Mouse (Mus musculus): ENCODE results near the gene Qpctl. TPM values are rescaled to one million over a fixed set of nuclear protein-coding genes. Genes with fewer than 3 reads are reported as not detected.

The Qpctl gene
- polyA plus RNA-seq, 1 experiment from 2014 or later = 4.0 TPM

DNA sequence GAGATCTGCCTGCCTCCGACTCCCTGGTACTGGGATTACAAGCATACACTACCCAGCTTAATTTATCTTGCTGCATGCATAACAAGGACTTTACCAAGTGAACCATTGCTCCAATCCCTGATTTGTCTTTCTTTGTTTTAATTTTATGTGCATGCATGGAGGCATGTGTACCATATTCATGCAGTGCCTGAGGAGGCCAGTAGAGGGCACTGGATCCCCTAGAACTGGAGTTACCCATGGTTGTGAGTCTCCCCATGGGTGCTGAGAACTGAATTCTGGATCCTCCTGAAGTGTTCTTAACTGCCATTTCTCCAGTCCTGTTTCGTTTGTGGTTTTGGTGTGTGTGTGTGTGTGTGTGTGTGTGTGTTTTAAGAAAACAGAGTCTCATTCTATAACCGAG, 17.9 kb upstream of the Qpctl start:
- WGBS (ENCODE audit: insufficient replicate concordance) = 64% methylated on average over 3 of the region's 3 CpGs

DNA sequence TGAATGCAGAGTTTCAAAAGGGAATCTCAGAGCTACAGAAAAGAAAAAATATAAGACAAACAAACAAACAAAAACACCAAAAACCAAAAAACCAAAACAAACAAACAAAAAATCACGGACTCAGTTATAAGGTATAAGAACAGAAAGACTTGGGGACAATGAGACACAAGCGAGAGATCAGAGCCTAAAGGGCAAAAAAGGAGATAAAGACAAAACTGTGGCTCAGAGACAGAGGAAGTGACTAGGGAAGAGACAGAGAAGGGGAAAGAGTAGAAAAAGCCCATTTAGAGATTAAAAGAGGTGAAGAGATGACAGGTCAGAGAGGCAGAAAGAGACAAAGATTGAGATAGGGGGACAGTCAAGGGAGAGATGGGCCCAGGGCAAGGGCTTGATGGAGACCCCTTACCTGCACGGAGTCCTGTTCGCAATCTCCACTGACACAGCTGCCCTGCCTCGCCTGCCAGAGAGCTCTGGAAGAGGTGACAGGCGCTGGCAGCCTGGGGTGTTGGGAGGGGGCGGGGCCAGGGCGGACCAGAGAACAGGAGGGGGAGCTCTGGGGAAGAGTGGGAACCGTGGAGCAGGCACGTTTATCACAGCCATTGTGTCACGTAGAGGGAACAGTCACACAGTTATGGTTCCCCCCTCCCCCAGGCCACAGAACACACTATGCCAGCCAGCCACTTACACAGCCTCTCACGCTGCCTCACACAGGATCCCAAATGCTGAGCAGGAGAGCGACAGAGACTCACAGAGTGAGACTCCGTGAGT, 16.7 kb upstream of the Qpctl start, which contains the start of gene Gipr:
Gene Gipr (minus strand): TSS at position 472 of the 768 bp plus-strand sequence.
- peak; percentile 70 for ATAC-seq (ENCODE audit: low read depth)
- Histone ChIP-seq H3K4me3 (ENCODE audit: low read depth, low read length) (no peak within 1 kb of the TSS), H3K27ac (ENCODE audit: low read length) (no peak within 1 kb of the TSS), H3K36me3 (ENCODE audit: control insufficient read depth, insufficient read depth) (no peaks in the 10 kb centered on the region), H3K4me2 (ENCODE audit: low read depth, low read length) (peak within 1 kb of the TSS; percentile 39), H3K9me3 (replicated peaks; ENCODE audit: control insufficient read depth, low read length) (no peaks in the 10 kb centered on the region), H3K4me1 (ENCODE audit: control insufficient read depth, low read depth, low read length) (peaks cover 18% of the 10 kb centered on the region), H3K27me3 (ENCODE audit: control insufficient read depth, insufficient read depth, low read depth, low read length) (peaks cover 25% of the 10 kb centered on the region), H3K9ac (ENCODE audit: low read depth, low read length) (no peak within 1 kb of the TSS)
- WGBS (ENCODE audit: insufficient replicate concordance) = 10% methylated on average over 14 of the region's 14 CpGs

More for the DNA sequence above, 17.9 kb upstream of the Qpctl start:
- Histone ChIP-seq H3K9ac (ENCODE audit: low read depth, low read length) (no peak overlapping the region), H3K27me3 (ENCODE audit: control insufficient read depth, insufficient read depth, low read depth, low read length) (peaks cover 25% of the 10 kb centered on the region), H3K4me3 (ENCODE audit: low read depth, low read length) (no peak overlapping the region), H3K4me1 (ENCODE audit: control insufficient read depth, low read depth, low read length) (peaks cover 17% of the 10 kb centered on the region), H3K9me3 (replicated peaks; ENCODE audit: control insufficient read depth, low read length) (no peaks in the 10 kb centered on the region), H3K27ac (ENCODE audit: low read length) (no peak overlapping the region), H3K36me3 (ENCODE audit: control insufficient read depth, insufficient read depth) (no peaks in the 10 kb centered on the region), H3K4me2 (ENCODE audit: low read depth, low read length) (no peak overlapping the region)
- ATAC-seq (ENCODE audit: low read depth) = no peak

DNA sequence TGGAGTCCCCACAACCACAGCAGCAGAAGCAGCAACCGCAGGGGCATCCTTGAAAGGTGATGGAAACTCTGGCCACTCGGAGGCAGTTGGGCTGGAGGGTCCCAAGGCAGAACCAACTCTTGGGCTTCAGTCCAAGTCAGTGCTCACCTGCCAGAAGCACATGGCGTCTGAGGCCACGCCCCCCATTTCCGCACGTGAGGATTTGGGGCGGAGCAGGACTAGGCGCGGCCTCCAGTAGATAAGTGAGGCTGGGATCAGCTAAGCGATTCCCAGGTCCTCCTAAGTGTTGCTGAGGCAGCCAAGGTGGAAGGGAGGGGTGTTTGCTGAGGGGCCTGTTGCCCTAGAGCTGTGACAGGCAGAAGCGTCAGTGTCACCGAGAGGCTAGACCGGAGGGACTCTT, 15.9 kb upstream of the Qpctl start:
- peak; percentile 41 for ATAC-seq (ENCODE audit: low read depth)
- peaks cover 27% of the 10 kb centered on the region for H3K4me1 ChIP-seq (ENCODE audit: control insufficient read depth, low read depth, low read length)
- H3K4me3 ChIP-seq (ENCODE audit: low read depth, low read length) = no peak overlapping the region
- H3K36me3 ChIP-seq (ENCODE audit: control insufficient read depth, insufficient read depth) = no peaks in the 10 kb centered on the region
- 3% methylated on average over 13 of the region's 13 CpGs for WGBS (ENCODE audit: insufficient replicate concordance)
- no peak overlapping the region for H3K9ac ChIP-seq (ENCODE audit: low read depth, low read length)
- peak overlapping the region; percentile 39 for H3K4me2 ChIP-seq (ENCODE audit: low read depth, low read length)
- no peaks in the 10 kb centered on the region for H3K9me3 ChIP-seq (replicated peaks; ENCODE audit: control insufficient read depth, low read length)
- peaks cover 31% of the 10 kb centered on the region for H3K27me3 ChIP-seq (ENCODE audit: control insufficient read depth, insufficient read depth, low read depth, low read length)
- H3K27ac ChIP-seq (ENCODE audit: low read length) = no peak overlapping the region

GRCm38 (mm10) chr7:19164189-19164588, 15.1 kb upstream of the Qpctl start:
- Histone ChIP-seq H3K27ac (ENCODE audit: low read length) (no peak overlapping the region), H3K4me3 (ENCODE audit: low read depth, low read length) (no peak overlapping the region), H3K27me3 (ENCODE audit: control insufficient read depth, insufficient read depth, low read depth, low read length) (peaks cover 39% of the 10 kb centered on the region), H3K9ac (ENCODE audit: low read depth, low read length) (no peak overlapping the region), H3K4me2 (ENCODE audit: low read depth, low read length) (no peak overlapping the region), H3K9me3 (replicated peaks; ENCODE audit: control insufficient read depth, low read length) (no peaks in the 10 kb centered on the region), H3K36me3 (ENCODE audit: control insufficient read depth, insufficient read depth) (no peaks in the 10 kb centered on the region), H3K4me1 (ENCODE audit: control insufficient read depth, low read depth, low read length) (peaks cover 29% of the 10 kb centered on the region)
- WGBS (ENCODE audit: insufficient replicate concordance) = 3% methylated on average over 6 of the region's 6 CpGs
- ATAC-seq (ENCODE audit: low read depth) = 0 out of 2 replicates have a peak, but pooled peaks have one; percentile 15

- H3K27me3 ChIP-seq (ENCODE audit: control insufficient read depth, insufficient read depth, low read depth, low read length) = peaks cover 40% of the 10 kb centered on the region
- no peak overlapping the region for H3K9ac ChIP-seq (ENCODE audit: low read depth, low read length)
- no peak overlapping the region for H3K4me2 ChIP-seq (ENCODE audit: low read depth, low read length)
- no peak overlapping the region for H3K4me3 ChIP-seq (ENCODE audit: low read depth, low read length)
- no peak overlapping the region for H3K27ac ChIP-seq (ENCODE audit: low read length)
- peaks cover 29% of the 10 kb centered on the region for H3K4me1 ChIP-seq (ENCODE audit: control insufficient read depth, low read depth, low read length)
- no peaks in the 10 kb centered on the region for H3K9me3 ChIP-seq (replicated peaks; ENCODE audit: control insufficient read depth, low read length)
- H3K36me3 ChIP-seq (ENCODE audit: control insufficient read depth, insufficient read depth) = no peaks in the 10 kb centered on the region
- no peak for ATAC-seq (ENCODE audit: low read depth)
- WGBS (ENCODE audit: insufficient replicate concordance) = 24% methylated on average over 12 of the region's 12 CpGs
These were observed 14.7 kb upstream of the Qpctl start for GRCm38 (mm10) chr7:19163752-19164151.

GRCm38 (mm10) chr7:19162928-19163327, 13.8 kb upstream of the Qpctl start:
- H3K4me2 ChIP-seq (ENCODE audit: low read depth, low read length) = no peak overlapping the region
- H3K4me1 ChIP-seq (ENCODE audit: control insufficient read depth, low read depth, low read length) = peaks cover 29% of the 10 kb centered on the region
- no peak overlapping the region for H3K27ac ChIP-seq (ENCODE audit: low read length)
- ATAC-seq (ENCODE audit: low read depth) = no peak
- 66% methylated on average over 7 of the region's 7 CpGs for WGBS (ENCODE audit: insufficient replicate concordance)
- H3K27me3 ChIP-seq (ENCODE audit: control insufficient read depth, insufficient read depth, low read depth, low read length) = peaks cover 40% of the 10 kb centered on the region
- H3K4me3 ChIP-seq (ENCODE audit: low read depth, low read length) = no peak overlapping the region
- no peaks in the 10 kb centered on the region for H3K9me3 ChIP-seq (replicated peaks; ENCODE audit: control insufficient read depth, low read length)
- no peaks in the 10 kb centered on the region for H3K36me3 ChIP-seq (ENCODE audit: control insufficient read depth, insufficient read depth)
- no peak overlapping the region for H3K9ac ChIP-seq (ENCODE audit: low read depth, low read length)

GRCm38 (mm10) chr7:19160115-19160514, 11.0 kb upstream of the Qpctl start:
- Histone ChIP-seq H3K9me3 (replicated peaks; ENCODE audit: control insufficient read depth, low read length) (no peaks in the 10 kb centered on the region), H3K4me2 (ENCODE audit: low read depth, low read length) (peak overlapping the region; percentile 68), H3K36me3 (ENCODE audit: control insufficient read depth, insufficient read depth) (no peaks in the 10 kb centered on the region), H3K4me3 (ENCODE audit: low read depth, low read length) (peak overlapping the region; percentile 41), H3K9ac (ENCODE audit: low read depth, low read length) (no peak overlapping the region), H3K27me3 (ENCODE audit: control insufficient read depth, insufficient read depth, low read depth, low read length) (peaks cover 35% of the 10 kb centered on the region), H3K27ac (ENCODE audit: low read length) (no peak overlapping the region), H3K4me1 (ENCODE audit: control insufficient read depth, low read depth, low read length) (peaks cover 30% of the 10 kb centered on the region)
- WGBS (ENCODE audit: insufficient replicate concordance) = under 1% methylated on average over 20 of the region's 20 CpGs
- peak; percentile 47 for ATAC-seq (ENCODE audit: low read depth)

- H3K9ac ChIP-seq (ENCODE audit: low read depth, low read length) = no peak overlapping the region
These were observed 10.3 kb upstream of the Qpctl start for GRCm38 (mm10) chr7:19159411-19159810.

DNA sequence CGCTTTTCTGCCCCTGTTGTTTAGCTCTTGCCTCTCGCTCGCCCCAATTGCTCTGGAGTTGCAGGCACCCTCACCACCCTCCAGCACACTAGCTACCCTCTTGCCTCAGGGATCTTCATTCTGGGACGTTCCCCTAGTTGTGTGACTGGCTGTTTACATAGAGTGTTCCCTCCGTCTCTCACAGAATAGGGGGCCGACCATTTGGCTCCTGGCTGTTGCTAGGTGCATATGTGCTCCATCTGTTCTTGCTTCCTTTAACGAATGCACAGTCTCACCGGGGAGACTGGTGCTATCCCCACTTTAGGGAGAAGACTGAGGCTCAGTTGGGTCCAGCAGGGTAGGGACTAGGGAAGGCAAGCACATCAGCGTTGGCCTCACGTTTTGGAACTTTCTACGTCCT, 9.5 kb upstream of the Qpctl start:
- no peak overlapping the region for H3K4me2 ChIP-seq (ENCODE audit: low read depth, low read length)
- peaks cover 15% of the 10 kb centered on the region for H3K4me1 ChIP-seq (ENCODE audit: control insufficient read depth, low read depth, low read length)
- no peak overlapping the region for H3K27ac ChIP-seq (ENCODE audit: low read length)
- no peak overlapping the region for H3K9ac ChIP-seq (ENCODE audit: low read depth, low read length)
- 55% methylated on average over 11 of the region's 11 CpGs for WGBS (ENCODE audit: insufficient replicate concordance)
- peaks cover 21% of the 10 kb centered on the region for H3K27me3 ChIP-seq (ENCODE audit: control insufficient read depth, insufficient read depth, low read depth, low read length)
- no peaks in the 10 kb centered on the region for H3K9me3 ChIP-seq (replicated peaks; ENCODE audit: control insufficient read depth, low read length)
- peaks cover 3% of the 10 kb centered on the region; the same call in 1 of the 2 replicates for H3K36me3 ChIP-seq (ENCODE audit: control insufficient read depth, insufficient read depth)
- H3K4me3 ChIP-seq (ENCODE audit: low read depth, low read length) = no peak overlapping the region
- ATAC-seq (ENCODE audit: low read depth) = no peak

More at GRCm38 (mm10) chr7:19159411-19159810, 10.3 kb upstream of the Qpctl start:
- Histone ChIP-seq H3K4me3 (ENCODE audit: low read depth, low read length) (no peak overlapping the region), H3K4me1 (ENCODE audit: control insufficient read depth, low read depth, low read length) (peaks cover 23% of the 10 kb centered on the region), H3K9me3 (replicated peaks; ENCODE audit: control insufficient read depth, low read length) (no peaks in the 10 kb centered on the region), H3K36me3 (ENCODE audit: control insufficient read depth, insufficient read depth) (no peaks in the 10 kb centered on the region), H3K4me2 (ENCODE audit: low read depth, low read length) (no peak overlapping the region), H3K27me3 (ENCODE audit: control insufficient read depth, insufficient read depth, low read depth, low read length) (peaks cover 29% of the 10 kb centered on the region), H3K27ac (ENCODE audit: low read length) (no peak overlapping the region)
- no peak for ATAC-seq (ENCODE audit: low read depth)
- 17% methylated on average over 18 of the region's 18 CpGs for WGBS (ENCODE audit: insufficient replicate concordance)
